In the genomic region with DNA sequence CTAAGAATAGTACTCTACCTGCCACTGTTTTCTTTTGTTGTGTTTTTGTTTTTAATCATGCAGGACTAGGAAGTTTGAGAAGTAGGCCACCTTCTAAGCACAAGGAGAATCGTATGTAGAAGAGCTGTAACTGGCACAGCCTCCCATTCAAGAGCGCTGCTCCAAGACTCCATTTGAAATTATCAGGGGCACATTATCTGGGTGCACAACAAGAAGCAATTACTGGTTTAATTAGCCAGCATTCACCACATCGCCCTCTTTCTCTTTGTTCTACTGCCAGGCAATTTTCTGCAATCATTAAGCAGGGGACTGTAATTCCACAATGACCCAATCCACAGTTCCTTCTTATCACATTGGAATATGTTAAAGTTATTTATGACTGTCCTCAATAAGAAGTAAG, we compare ENCODE assay signal across 14 mouse cellular contexts.
DNase-seq lines count a peak whose midpoint lies in the region; ATAC-seq and TF ChIP-seq lines count a peak whose summit lies in the region.
"Had no signal": no experiment of that assay in that cellular context is flagged by ENCODE, and none has a peak within 500 bp of the region (broad histone marks: within the 10 kb centered on the region; RNA-seq: fewer than 3 reads in every experiment).

No protein-coding gene starts in this region.

- WGBS in midbrain, embryonic 12.5 days, result 60% methylated on average over 3 of the region's 3 CpGs
- 62% methylated on average over 3 of the region's 3 CpGs for WGBS in midbrain, embryonic 11.5 days
- 9% methylated on average over 3 of the region's 3 CpGs for WGBS in forebrain, postnatal 0 days
- WGBS in neural tube, embryonic 15.5 days, result 19% methylated on average over 3 of the region's 3 CpGs
- WGBS in liver, embryonic 12.5 days (ENCODE audit: insufficient replicate concordance), result 64% methylated on average over 3 of the region's 3 CpGs

- peak; percentile 71 for ATAC-seq in midbrain, embryonic 12.5 days (ENCODE audit: low FRiP score, low read depth)
- no peak for ATAC-seq in midbrain, embryonic 11.5 days (ENCODE audit: low FRiP score)
- ATAC-seq in forebrain, postnatal 0 days, result peak; percentile 72
- peak; percentile 63; the same call in 1 of the 2 replicates for ATAC-seq in neural tube, embryonic 15.5 days (ENCODE audit: low FRiP score)
- ATAC-seq in liver, embryonic 12.5 days, result no peak
- ATAC-seq: liver, postnatal 0 days had no signal

- no peak overlapping the region for H3K4me2 ChIP-seq in midbrain, embryonic 12.5 days (replicated peaks)
- no peak overlapping the region for H3K4me2 ChIP-seq in midbrain, embryonic 11.5 days
- H3K4me2 ChIP-seq in forebrain, postnatal 0 days (ENCODE audit: low read depth), result no peak overlapping the region
- no peak overlapping the region for H3K4me2 ChIP-seq in neural tube, embryonic 15.5 days
- no peak overlapping the region for H3K4me2 ChIP-seq in liver, embryonic 12.5 days
- H3K4me2 ChIP-seq: kidney, embryonic 15.5 days; limb, embryonic 13.5 days had no signal

- H3K4me1 ChIP-seq in midbrain, embryonic 12.5 days, result no peaks in the 10 kb centered on the region
- no peaks in the 10 kb centered on the region for H3K4me1 ChIP-seq in midbrain, embryonic 11.5 days (ENCODE audit: control insufficient read depth, insufficient read depth, low read length)
- no peaks in the 10 kb centered on the region for H3K4me1 ChIP-seq in forebrain, postnatal 0 days (ENCODE audit: insufficient read depth)
- H3K4me1 ChIP-seq in neural tube, embryonic 15.5 days, result no peaks in the 10 kb centered on the region
- H3K4me1 ChIP-seq in liver, embryonic 12.5 days, result no peaks in the 10 kb centered on the region
- H3K4me1 ChIP-seq: kidney, embryonic 15.5 days; limb, embryonic 13.5 days had no signal

- no peaks in the 10 kb centered on the region for H3K9me3 ChIP-seq in midbrain, embryonic 12.5 days
- H3K9me3 ChIP-seq in midbrain, embryonic 11.5 days (ENCODE audit: control insufficient read depth, low read length), result no peaks in the 10 kb centered on the region
- H3K9me3 ChIP-seq in forebrain, postnatal 0 days (ENCODE audit: low read length), result no peaks in the 10 kb centered on the region
- H3K9me3 ChIP-seq in neural tube, embryonic 15.5 days (replicated peaks), result no peaks in the 10 kb centered on the region
- no peaks in the 10 kb centered on the region for H3K9me3 ChIP-seq in liver, embryonic 12.5 days (replicated peaks)
- H3K9me3 ChIP-seq: kidney, embryonic 15.5 days; limb, embryonic 13.5 days had no signal

- no peak for DNase-seq in midbrain, embryonic 11.5 days (ENCODE audit: low spot score, missing footprints)
- peak; percentile 37 for DNase-seq in brain, embryonic 18.5 days (ENCODE audit: low read depth, low spot score)
- DNase-seq in forebrain, postnatal 0 days, result peak; percentile 46
- DNase-seq in cerebellum, adult 9-11 months, result no peak
- DNase-seq: adrenal gland, adult 8-10 months; heart, postnatal 10 days; liver, postnatal 0 days; thymus, adult 2 months had no signal

- H3K9ac ChIP-seq in midbrain, embryonic 12.5 days (replicated peaks), result no peak overlapping the region
- no peak overlapping the region for H3K9ac ChIP-seq in midbrain, embryonic 11.5 days (ENCODE audit: low read length)
- H3K9ac ChIP-seq in forebrain, postnatal 0 days, result no peak overlapping the region
- no peak overlapping the region for H3K9ac ChIP-seq in neural tube, embryonic 15.5 days (replicated peaks)
- no peak overlapping the region for H3K9ac ChIP-seq in liver, embryonic 12.5 days
- H3K9ac ChIP-seq: kidney, embryonic 15.5 days; limb, embryonic 13.5 days; liver, postnatal 0 days had no signal

- H3K27me3 ChIP-seq in midbrain, embryonic 12.5 days, result no peaks in the 10 kb centered on the region
- no peaks in the 10 kb centered on the region for H3K27me3 ChIP-seq in midbrain, embryonic 11.5 days (ENCODE audit: control insufficient read depth, insufficient read depth, low read length)
- H3K27me3 ChIP-seq in forebrain, postnatal 0 days (ENCODE audit: insufficient read depth, low read length), result no peaks in the 10 kb centered on the region
- H3K27me3 ChIP-seq in neural tube, embryonic 15.5 days (replicated peaks), result no peaks in the 10 kb centered on the region
- H3K27me3 ChIP-seq in liver, embryonic 12.5 days (replicated peaks), result no peaks in the 10 kb centered on the region
- H3K27me3 ChIP-seq: kidney, embryonic 15.5 days; limb, embryonic 13.5 days had no signal

- no peaks in the 10 kb centered on the region for H3K36me3 ChIP-seq in midbrain, embryonic 12.5 days
- no peaks in the 10 kb centered on the region for H3K36me3 ChIP-seq in midbrain, embryonic 11.5 days (ENCODE audit: control insufficient read depth, insufficient read depth, low read length)
- H3K36me3 ChIP-seq in forebrain, postnatal 0 days (ENCODE audit: insufficient read depth), result no peaks in the 10 kb centered on the region
- H3K36me3 ChIP-seq in neural tube, embryonic 15.5 days, result no peaks in the 10 kb centered on the region
- no peaks in the 10 kb centered on the region for H3K36me3 ChIP-seq in liver, embryonic 12.5 days
- H3K36me3 ChIP-seq: kidney, embryonic 15.5 days; limb, embryonic 13.5 days had no signal

- no peak overlapping the region for H3K27ac ChIP-seq in midbrain, embryonic 12.5 days (replicated peaks)
- no peak overlapping the region for H3K27ac ChIP-seq in midbrain, embryonic 11.5 days (ENCODE audit: low read depth, low read length)
- H3K27ac ChIP-seq in forebrain, postnatal 0 days (ENCODE audit: low read depth, low read length), result no peak overlapping the region
- no peak overlapping the region; the same call in 1 of the 2 replicates for H3K27ac ChIP-seq in neural tube, embryonic 15.5 days (replicated peaks)
- H3K27ac ChIP-seq in liver, embryonic 12.5 days, result no peak overlapping the region
- H3K27ac ChIP-seq: kidney, embryonic 15.5 days; left cerebral cortex, adult 2 months; limb, embryonic 13.5 days had no signal

- no peak overlapping the region for H3K4me3 ChIP-seq in midbrain, embryonic 12.5 days
- no peak overlapping the region for H3K4me3 ChIP-seq in midbrain, embryonic 11.5 days (ENCODE audit: low read depth, low read length)
- H3K4me3 ChIP-seq in forebrain, postnatal 0 days (ENCODE audit: low read depth, low read length), result no peak overlapping the region
- H3K4me3 ChIP-seq in neural tube, embryonic 15.5 days (replicated peaks), result no peak overlapping the region
- no peak overlapping the region for H3K4me3 ChIP-seq in liver, embryonic 12.5 days
- H3K4me3 ChIP-seq: kidney, embryonic 15.5 days; left cerebral cortex, adult 2 months; limb, embryonic 13.5 days had no signal

- TF ChIP-seq CTCF in forebrain, postnatal 0 days (IDR thresholded peaks at IDR 0.05; ENCODE audit: low read depth), result no peak

Comparison
In these comparisons a context has a peak if more than half of its experiments do, and no peak if none do; other contexts are left out.
1. ATAC-seq: peak in midbrain, embryonic 12.5 days (single experiment), forebrain, postnatal 0 days (single experiment) and neural tube, embryonic 15.5 days (single experiment); none in midbrain, embryonic 11.5 days (single experiment) and liver, embryonic 12.5 days (single experiment).
2. DNase-seq: peak in brain, embryonic 18.5 days (single experiment) and forebrain, postnatal 0 days (single experiment); none in midbrain, embryonic 11.5 days (single experiment) and cerebellum, adult 9-11 months (single experiment).